Mouse (Mus musculus) testis, adult 2 months (tissue): ENCODE measurements around the gene Esyt1. TPM values are rescaled to one million over a fixed set of nuclear protein-coding genes. Genes with fewer than 3 reads are reported as not detected.

ENCODE experiments used
- H3K27ac ChIP-seq: fragments of 200-500 bp; 2 replicates; pipeline ENCODE4 v1.5.1; 2012; ENCODE audit warnings: low read depth, low read length; ENCODE audit not compliant: control insufficient read depth, insufficient read depth
- H3K27me3 ChIP-seq: fragments of 200-500 bp; 2 replicates; pipeline ENCODE4 v1.6.1; 2012; ENCODE audit warnings: mild to moderate bottlenecking, low read length, moderate library complexity; ENCODE audit not compliant: control insufficient read depth, insufficient read depth
- H3K36me3 ChIP-seq: fragments of 200-500 bp; 2 replicates; pipeline ENCODE4 v1.6.1; 2012; ENCODE audit warnings: mild to moderate bottlenecking, low read length; ENCODE audit not compliant: control insufficient read depth, insufficient read depth
- H3K4me1 ChIP-seq: fragments of 200-500 bp; 2 replicates; pipeline ENCODE4 v1.6.1; 2012; ENCODE audit warnings: low read length; ENCODE audit not compliant: control insufficient read depth, insufficient read depth
- H3K4me3 ChIP-seq: fragments of 200-500 bp; 2 replicates; pipeline ENCODE4 v1.5.1; 2012; ENCODE audit warnings: low read depth, mild to moderate bottlenecking, low read length, moderate library complexity, mixed read lengths; ENCODE audit not compliant: control insufficient read depth
- CTCF ChIP-seq: fragments of 200-500 bp; IDR thresholded peaks from 2 replicates; pipeline ENCODE4 v1.5.1; 2012; ENCODE audit warnings: low read depth, mild to moderate bottlenecking, inconsistent platforms, low read length, moderate library complexity; ENCODE audit not compliant: control insufficient read depth, insufficient read depth, insufficient replicate concordance
- POLR2A ChIP-seq: fragments of 200-500 bp; IDR thresholded peaks from 2 replicates; pipeline ENCODE4 v1.6.1; 2012; ENCODE audit warnings: low read depth, mild to moderate bottlenecking, inconsistent platforms, low read length, moderate library complexity; ENCODE audit not compliant: control insufficient read depth
- polyA plus RNA-seq: library from polyadenylated mRNA; depleted of rRNA; stranded (reverse); fragments of >200 nt; gene quantifications from 2 replicates; pipeline ENCODE4 v1.2.3, GENCODE M21; 2012

Esyt1 gene
- polyA plus RNA-seq, 1 experiment: 1.6 TPM

- no peak for TF ChIP-seq CTCF
- TF ChIP-seq POLR2A: no peak
- Histone ChIP-seq H3K36me3 (no peaks in the 10 kb centered on the region), H3K27ac (no peak overlapping the region), H3K4me3 (peak overlapping the region; percentile 86; the same call in 1 of the 2 replicates), H3K27me3 (peaks cover 2% of the 10 kb centered on the region), H3K4me1 (peaks cover 14% of the 10 kb centered on the region)
These were observed 990 bp upstream of the Esyt1 start for GRCm38 (mm10) chr10:128526366-128527356.

DNA sequence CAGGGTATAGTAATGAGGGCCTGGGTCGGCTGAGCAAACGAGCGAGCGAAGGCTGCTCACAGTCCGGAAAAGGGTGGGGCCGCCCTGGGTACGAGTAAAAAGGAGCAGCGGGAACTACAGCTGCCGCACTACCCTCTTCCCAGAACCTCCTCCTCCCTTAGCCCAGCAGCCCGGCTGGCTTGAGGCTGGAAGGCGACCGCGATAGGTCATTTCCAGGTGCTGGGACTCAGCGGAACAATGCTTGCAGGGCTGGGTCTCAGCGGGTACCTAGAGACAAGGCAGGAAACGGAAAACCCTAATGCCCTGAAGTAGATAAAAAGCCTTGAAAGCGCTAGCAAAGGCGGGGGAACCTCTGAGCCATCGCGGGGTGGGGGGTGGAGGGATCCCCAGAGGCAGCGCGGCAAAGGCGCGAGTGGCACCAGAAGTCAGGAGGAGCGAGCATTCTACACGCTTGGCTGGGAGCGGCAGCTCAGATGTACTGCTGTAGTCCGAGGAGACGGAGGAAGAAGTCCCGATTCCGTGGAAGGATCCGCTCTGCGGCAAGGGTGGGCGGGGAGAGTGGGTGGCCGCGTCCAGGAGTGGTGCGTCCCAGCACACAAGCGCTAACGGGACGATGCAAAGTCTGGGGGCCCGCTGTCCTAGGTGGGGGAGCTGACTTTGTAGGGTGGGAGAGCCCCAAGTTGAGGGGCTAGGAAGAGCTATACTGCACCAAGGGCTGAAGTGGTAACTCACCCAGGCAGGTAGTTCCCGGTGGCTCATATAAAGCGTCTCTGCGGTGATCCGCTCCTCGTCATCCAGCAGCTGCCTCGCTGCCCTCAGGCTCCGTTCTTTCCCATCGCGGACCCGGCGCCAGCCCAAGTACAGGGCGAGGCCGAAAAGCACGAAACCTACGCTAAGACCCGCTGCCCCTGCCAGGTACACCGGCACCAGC is 674 bp downstream of the Esyt1 start:
- H3K27ac ChIP-seq: 0 out of 2 replicates have a peak overlapping the region, but pooled peaks have one; percentile 20
- peaks cover 2% of the 10 kb centered on the region for H3K27me3 ChIP-seq
- H3K36me3 ChIP-seq: no peaks in the 10 kb centered on the region
- TF ChIP-seq POLR2A (no peak), CTCF (no peak)
- peak overlapping the region; percentile 86 for H3K4me3 ChIP-seq
- H3K4me1 ChIP-seq: peaks cover 14% of the 10 kb centered on the region

DNA sequence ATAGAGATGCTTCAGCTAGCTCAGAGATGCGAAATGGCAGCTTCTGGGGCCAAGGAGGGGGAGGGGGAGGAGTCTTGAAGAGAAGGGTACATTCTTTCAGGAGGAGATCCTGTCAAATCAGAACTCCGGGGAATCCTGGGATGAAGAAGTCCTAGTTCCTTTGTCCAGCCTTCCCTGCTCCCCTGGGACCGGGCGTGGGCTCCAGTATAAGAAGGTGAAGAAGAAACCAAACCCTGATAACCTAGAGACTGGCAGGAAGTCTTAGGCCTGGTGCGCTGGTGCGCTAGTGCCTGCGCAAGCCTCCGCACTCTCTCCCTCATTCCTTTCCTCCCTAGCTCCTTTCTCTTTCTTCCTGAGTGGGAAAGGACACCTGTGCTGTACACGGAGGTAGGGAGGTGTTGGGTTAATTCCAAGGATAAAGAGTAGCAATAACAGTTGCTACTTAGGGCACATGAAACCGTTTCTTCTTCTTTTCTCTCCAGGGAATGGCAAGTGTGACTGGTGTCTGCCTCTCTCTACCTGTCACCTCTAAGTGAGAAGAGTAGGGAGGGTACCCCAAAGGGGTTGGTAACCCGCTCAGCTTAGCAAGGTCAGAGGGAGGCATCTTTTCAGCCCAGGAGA is 1.4 kb downstream of the Esyt1 start:
- H3K27me3 ChIP-seq: peaks cover 2% of the 10 kb centered on the region
- H3K4me3 ChIP-seq: no peak overlapping the region
- H3K36me3 ChIP-seq: no peaks in the 10 kb centered on the region
- no peak for TF ChIP-seq CTCF
- no peak for TF ChIP-seq POLR2A
- peaks cover 14% of the 10 kb centered on the region for H3K4me1 ChIP-seq
- H3K27ac ChIP-seq: no peak overlapping the region

DNA sequence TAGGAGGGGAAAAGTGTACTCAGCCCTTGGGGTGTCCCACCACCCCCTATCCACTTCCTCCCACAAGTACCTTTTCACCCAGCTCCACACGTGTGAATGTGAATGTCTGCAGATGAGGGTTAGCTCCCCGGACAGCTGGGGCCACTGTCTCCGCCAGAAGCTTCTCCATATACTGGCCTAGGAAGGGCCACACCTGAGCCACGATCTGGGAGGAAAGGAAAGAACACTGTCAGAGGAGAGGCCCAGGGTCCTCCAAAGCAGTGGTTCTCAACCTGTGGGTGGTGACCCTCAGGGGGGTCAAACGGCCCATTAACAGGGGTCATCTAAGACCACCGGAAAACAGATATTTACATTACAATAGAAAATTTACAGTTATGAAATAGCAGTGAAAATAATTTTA is 3.3 kb downstream of the Esyt1 start:
- Histone ChIP-seq H3K27me3 (peaks cover 2% of the 10 kb centered on the region), H3K27ac (no peak overlapping the region), H3K36me3 (no peaks in the 10 kb centered on the region), H3K4me3 (no peak overlapping the region), H3K4me1 (peaks cover 14% of the 10 kb centered on the region)
- TF ChIP-seq POLR2A (no peak), CTCF (no peak)

- Histone ChIP-seq H3K4me1 (peaks cover 23% of the 10 kb centered on the region), H3K36me3 (no peaks in the 10 kb centered on the region), H3K4me3 (no peak overlapping the region), H3K27me3 (peaks cover 2% of the 10 kb centered on the region), H3K27ac (no peak overlapping the region)
- TF ChIP-seq CTCF: no peak
- no peak for TF ChIP-seq POLR2A
These were observed 5.1 kb downstream of the Esyt1 start for GRCm38 (mm10) chr10:128520591-128520990.

- no peaks in the 10 kb centered on the region; the same call in 1 of the 2 replicates for H3K27me3 ChIP-seq
- TF ChIP-seq CTCF (peak; percentile 47; the same call in 1 of the 2 replicates), POLR2A (no peak)
- H3K27ac ChIP-seq: no peak overlapping the region
- no peaks in the 10 kb centered on the region for H3K36me3 ChIP-seq
- no peak overlapping the region for H3K4me3 ChIP-seq
- H3K4me1 ChIP-seq: peaks cover 12% of the 10 kb centered on the region
These were observed 6.8 kb downstream of the Esyt1 start for GRCm38 (mm10) chr10:128518833-128519232.

- Histone ChIP-seq H3K4me1 (peaks cover 11% of the 10 kb centered on the region), H3K27ac (no peak overlapping the region), H3K4me3 (no peak overlapping the region), H3K27me3 (no peaks in the 10 kb centered on the region; the same call in 1 of the 2 replicates), H3K36me3 (no peaks in the 10 kb centered on the region)
- no peak for TF ChIP-seq POLR2A
- TF ChIP-seq CTCF: no peak
These were observed 9.0 kb downstream of the Esyt1 start for GRCm38 (mm10) chr10:128516677-128517076.
